Mouse (Mus musculus) adrenal gland, postnatal 25 days (tissue): Measurements from ENCODE around the gene Nox1. TPM values are rescaled to one million over a fixed set of nuclear protein-coding genes. Genes with fewer than 3 reads are reported as not detected.

Experiments used
- DNase-seq: peaks from one replicate; pipeline ENCODE4 v3.0.0; 2021; ENCODE audit warnings: mixed read lengths
- microRNA-seq, 2 experiments: library from miRNA; unstranded; fragments of <30 nt; microRNA quantifications; one replicate each; pipeline ENCODE4 v1.2.0; 2021
- total RNA-seq: library from RNA; stranded (reverse); gene quantifications from 2 replicates; pipeline ENCODE4 v1.2.3, GENCODE M21; 2021

Nox1 gene
- total RNA-seq, 1 experiment from 2014 or later = 0.79 TPM

DNA sequence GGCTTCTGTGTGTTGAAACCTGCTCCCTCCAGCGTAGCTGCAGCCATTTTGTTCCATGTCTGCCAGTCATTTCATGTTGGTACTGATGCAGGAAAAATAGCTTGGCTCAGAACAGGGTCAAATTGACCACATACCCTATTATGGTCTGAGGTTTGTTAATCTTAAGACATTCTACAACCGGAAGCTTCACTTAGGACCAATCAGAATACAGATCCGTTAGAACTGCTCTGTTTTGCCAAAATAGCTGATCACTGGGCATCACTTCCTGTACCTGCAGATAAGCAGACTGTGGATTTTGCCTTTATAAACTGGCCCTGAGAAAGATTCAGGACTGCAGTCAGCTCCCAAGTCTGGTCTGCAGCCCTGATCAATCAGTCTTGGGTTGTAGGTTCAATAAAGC, 93.2 kb downstream of the Nox1 start:
- DNase-seq = no peak

DNA sequence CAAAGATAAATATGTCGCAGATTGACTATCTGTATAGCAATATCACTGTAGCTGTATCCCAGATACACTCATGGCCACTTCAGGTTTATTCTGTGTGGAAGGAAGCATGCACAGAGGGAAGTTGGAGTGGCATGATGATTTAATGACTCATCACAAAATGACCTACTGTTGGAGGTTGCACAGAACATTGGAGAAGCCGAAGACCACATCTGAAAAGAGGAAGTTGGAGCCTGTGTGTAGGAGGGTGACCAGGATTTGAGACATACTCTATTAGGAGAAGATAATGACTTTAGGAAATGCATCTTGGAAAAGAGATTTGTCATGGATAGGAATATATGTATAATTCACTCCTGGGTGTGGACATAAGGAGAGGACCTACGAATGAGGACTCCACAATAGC, 105.3 kb downstream of the Nox1 start:
- no peak for DNase-seq

DNA sequence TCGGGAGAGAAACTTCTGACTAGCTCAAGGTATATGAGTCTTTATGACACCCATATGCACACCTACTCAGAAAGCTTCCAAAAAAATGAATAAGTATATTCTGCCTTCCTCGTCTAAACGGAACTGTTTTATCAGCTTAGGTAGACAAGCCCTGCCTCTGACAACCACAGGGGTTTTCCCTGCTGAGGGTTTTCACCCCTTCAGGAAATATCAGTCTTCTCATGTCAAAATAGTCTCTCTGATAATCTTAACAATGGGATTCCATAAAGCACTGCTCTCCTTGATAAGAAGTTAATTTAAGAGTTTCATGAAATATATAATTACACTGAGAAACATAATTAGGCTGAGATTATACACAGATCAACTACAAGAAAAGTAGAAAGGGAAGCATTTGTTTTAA, 110.0 kb downstream of the Nox1 start:
- DNase-seq = no peak

DNA sequence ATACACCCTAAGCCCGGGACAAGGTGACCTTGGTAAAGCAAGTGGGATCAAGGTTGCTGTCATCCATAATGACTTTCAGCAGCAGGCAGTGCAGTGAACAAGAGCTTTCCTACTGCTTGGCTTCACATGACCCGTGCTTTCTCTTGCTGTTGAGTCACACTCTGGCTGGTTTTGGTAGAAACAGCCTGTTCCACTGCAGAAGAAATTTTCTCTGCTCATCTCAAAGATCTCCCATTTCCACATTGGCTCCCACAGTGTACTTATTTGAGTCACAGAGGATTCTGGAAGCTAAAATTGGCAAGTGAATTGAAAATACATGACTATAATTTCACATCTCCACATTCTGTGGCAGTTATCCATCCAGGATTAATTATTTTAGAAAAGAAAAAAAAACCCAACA, 119.1 kb downstream of the Nox1 start:
- no peak for DNase-seq

DNA sequence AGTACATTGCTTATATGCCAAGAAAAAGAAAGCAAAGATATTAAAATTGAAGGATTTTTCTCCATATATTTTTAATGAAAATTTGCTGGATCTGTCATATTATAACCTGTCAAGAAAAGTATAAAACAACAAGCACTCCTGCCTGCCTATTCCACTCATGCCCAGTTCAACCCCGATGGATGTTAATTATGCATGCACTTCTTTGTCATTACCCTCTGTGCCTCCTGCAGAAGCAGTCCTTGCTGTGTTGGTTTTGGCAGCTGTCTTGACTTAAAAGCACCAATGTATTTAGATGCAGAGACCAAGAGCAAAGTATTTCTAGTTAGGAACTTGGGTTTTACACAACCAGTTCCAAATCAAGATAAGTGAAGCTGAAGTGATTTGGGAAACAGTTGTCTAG, 136.3 kb downstream of the Nox1 start:
- DNase-seq = no peak

DNA sequence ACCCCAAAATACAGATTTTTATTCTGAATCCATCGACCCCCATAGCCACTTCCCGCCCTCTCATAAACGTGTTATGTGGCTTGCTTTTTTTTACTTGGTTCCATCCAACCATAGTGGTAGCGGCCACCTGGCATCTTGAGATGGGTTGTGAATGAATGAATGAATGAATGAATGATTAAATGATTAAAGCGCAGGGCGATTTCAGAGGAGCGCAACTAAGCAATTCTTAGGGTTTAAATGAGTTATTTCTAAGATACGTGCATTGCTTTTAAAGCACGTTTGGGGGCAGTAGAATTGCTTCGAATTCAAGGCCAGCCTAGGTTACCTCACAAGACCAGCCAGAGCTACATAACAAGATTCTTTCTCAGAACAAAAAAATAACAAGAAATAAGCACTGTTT, 162.0 kb downstream of the Nox1 start:
- no peak for DNase-seq

DNA sequence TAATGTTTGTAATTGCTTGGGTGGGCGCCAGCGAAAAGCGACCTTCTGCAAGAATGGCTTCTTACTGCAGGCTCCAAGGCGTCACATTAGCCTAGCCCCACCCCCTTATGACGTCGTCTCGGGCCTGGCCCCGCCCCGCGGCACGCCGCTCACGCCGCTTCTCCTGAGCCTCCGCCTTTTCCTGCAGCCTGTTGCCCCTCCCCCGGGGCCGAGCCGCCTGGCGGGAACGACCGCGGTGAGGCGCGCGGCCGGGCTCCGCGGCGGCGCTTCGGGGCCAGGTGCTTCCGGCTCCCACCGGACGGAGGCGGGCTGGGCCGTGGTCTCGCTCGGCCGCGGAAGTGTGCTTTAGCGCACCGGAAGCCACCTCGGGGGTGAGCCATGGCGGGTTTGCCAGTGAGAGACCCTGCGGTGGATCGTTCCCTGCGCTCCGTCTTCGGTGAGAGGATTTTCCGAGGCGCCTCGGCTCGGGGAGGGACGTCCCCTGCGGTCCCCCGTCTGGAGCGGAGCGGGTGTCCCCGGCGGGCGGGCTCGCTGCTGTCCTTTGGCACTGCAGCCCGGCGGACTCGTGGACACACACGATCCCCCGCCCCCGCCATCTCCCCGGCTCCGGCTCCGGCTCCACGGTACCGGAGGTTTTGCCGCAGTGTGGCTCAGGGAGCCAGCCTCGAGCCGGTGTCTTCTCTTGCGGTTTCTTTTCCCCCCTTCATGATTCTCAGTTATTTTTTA, 162.6 kb downstream of the Nox1 start, which contains the start of gene Cstf2:
TSS of gene Cstf2 (plus strand) at position 201 of the 726 bp plus-strand sequence.
- peak; percentile 92 for DNase-seq

DNA sequence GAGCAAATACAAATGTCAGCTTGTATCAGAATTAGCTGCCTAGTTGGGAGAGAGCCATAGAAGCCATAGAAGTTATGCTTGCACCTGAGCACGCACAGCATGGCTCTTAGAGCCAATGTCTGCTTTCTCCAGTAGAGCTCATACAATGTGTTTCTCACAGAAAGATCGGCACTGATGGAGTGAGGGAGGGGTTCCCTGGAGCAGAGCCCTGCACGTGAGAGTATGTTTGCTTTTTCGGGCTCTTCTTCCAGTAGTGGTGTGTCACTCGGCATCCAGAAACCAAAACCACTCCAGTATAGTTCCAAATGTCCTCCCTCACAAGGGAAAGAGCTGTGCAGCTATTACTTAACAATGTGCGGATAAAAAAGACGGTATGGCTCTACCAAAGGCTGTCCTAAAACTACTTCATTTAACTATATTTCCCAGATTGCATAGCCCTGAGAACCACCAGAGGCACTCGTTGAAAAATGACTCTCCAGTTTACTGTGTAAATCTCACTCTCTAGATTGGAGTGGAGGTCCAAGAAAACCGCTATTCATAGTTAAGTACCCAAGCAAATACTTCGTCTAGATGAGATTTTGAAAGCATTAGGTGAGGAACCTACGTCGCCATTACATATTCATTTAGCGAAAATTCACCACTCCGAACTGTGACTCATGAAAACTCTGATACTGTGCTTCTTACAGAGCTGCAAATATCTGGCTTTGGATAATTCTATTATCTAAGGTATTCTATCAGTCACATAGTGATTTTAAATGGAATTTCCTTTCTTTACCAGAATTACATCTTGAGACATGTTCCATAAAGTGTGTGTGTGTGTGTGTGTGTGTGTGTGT, 163.5 kb downstream of the Nox1 start:
- DNase-seq = no peak

DNA sequence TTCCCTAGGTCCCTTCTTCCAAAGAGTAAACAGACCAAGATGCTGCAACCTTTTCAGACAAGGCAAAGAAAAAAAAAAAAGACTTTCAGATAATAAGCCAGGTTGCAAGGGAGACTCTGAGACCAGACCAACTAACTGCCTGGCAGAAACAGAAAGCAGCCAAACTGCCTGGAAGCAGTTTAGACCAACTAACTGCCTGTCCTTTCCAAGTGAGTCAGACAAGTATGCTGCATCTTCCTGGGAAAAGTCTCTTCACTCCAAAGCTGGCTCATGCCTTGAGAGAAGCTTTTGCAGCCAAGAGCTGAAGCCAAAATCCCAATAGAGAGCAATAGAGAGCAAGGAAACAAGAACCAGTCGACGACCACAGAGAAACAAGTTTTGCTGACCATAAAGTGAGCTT, 164.9 kb downstream of the Nox1 start:
- no peak for DNase-seq

DNA sequence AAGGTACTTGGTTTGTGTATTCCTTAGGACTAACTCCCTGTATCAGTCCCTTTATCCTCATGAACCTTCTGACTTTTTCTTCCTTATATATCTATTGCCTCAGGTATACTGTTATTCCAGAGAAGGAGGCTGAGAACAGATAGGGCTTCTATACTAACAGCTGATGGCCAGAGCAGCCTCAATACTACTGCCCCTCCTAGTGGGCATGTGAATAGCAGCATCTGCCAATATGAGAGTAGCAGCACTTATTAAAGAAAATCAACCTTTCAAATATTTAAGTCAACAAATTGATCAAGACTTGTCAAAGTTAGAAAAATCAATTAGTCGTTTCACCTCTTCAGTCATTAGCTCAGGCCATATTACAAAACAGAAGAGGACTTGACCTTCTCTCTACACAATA, 172.8 kb downstream of the Nox1 start:
- DNase-seq = no peak

Small RNAs within 50 kb of the gene (microRNA-seq; reads per million reads assigned to microRNA genes)
- 0 to 0.36 reads per million in 2 experiments for gene Mir3112

Other genes starting within 250 kb of the Nox1 start
- 10.3 and 15.4 TPM in 2 replicates for gene Sytl4, start 240.1 kb downstream of the Nox1 start, total RNA-seq
- gene Cstf2, start 162.8 kb downstream of the Nox1 start, total RNA-seq = 32.5 and 46.5 TPM in 2 replicates
- 1.7 and 2.1 TPM in 2 replicates for gene Xkrx, start 59.9 kb downstream of the Nox1 start, total RNA-seq
- gene Arl13a, start 34.5 kb downstream of the Nox1 start, total RNA-seq = not detected in 2 replicates
- 32.6 and 39.3 TPM in 2 replicates for gene Trmt2b, start 55.0 kb upstream of the Nox1 start, total RNA-seq
- gene Tmem35a, start 73.3 kb upstream of the Nox1 start, total RNA-seq = 216 and 250 TPM in 2 replicates
- gene Cenpi, start 86.1 kb upstream of the Nox1 start, total RNA-seq = 3.1 and 5.5 TPM in 2 replicates
- gene Drp2, start 182.6 kb upstream of the Nox1 start, total RNA-seq = 0.19 and 0.49 TPM in 2 replicates